Mouse (Mus musculus) myocyte (in vitro differentiated cells): ENCODE measurements at regions not wholly inside any gene's neighbourhood (a gene's known extent, or its start where the extent isn't known, plus 50 kb on each side); places are given as distances from the start of the nearest gene placed in this dataset.
A peak's percentile ranks its signal among the peaks of the same experiment; 100 is the strongest.

ENCODE experiments used
- E2F4 ChIP-seq: IDR thresholded peaks from one replicate; pipeline ENCODE4 v1.6.1; 2011; ENCODE audit warnings: mild to moderate bottlenecking, control low read depth, moderate library complexity; ENCODE audit not compliant: insufficient read depth
- MAX ChIP-seq: IDR thresholded peaks from one replicate; pipeline ENCODE4 v1.6.1; 2011; ENCODE audit warnings: low read depth, mild to moderate bottlenecking, control low read depth
- POLR2A ChIP-seq: IDR thresholded peaks from one replicate; pipeline ENCODE4 v1.6.1; 2011; ENCODE audit warnings: low read depth, mild to moderate bottlenecking, control low read depth, moderate library complexity; ENCODE audit not compliant: insufficient read length
- POLR2AphosphoS2 ChIP-seq: IDR thresholded peaks from one replicate; pipeline ENCODE4 v1.6.1; 2011; ENCODE audit warnings: low read depth, control low read depth; ENCODE audit not compliant: insufficient read length
- REST ChIP-seq: IDR thresholded peaks from one replicate; pipeline ENCODE4 v1.6.1; 2011; ENCODE audit warnings: mild to moderate bottlenecking, control low read depth, moderate library complexity; ENCODE audit not compliant: insufficient read depth, insufficient read length
- SRF ChIP-seq: IDR thresholded peaks from one replicate; pipeline ENCODE4 v1.6.1; 2011; ENCODE audit warnings: low read depth; ENCODE audit not compliant: control insufficient read depth, insufficient read length
- USF1 ChIP-seq: IDR thresholded peaks from one replicate; pipeline ENCODE4 v1.6.1; 2011; ENCODE audit warnings: low read depth, mild to moderate bottlenecking, control low read depth, moderate library complexity

DNA sequence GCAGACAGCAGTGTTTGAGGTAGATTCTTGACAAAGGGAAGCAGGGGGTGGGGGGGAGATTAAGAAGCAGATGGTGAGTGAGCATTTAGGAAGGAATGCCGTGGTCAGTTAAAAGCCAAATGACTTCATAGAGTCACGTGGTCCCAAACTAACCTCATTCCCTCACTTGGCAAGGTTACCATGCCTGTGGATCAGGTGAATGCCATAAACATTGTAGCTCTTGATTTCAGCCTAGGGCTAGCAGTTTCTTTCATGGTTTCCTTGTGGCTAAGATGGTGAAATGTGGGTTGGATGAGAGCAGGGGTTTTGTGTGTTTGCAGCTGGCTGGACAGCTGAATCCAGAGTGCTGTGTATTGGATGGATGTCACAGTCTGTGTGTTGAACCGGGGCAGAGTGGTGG is 95.3 kb downstream of the Nog start:
- TF ChIP-seq USF1: peak; percentile 95
- no peak for TF ChIP-seq POLR2A
- TF ChIP-seq SRF: no peak
- TF ChIP-seq REST: no peak
- TF ChIP-seq MAX: no peak
- TF ChIP-seq E2F4: no peak
- TF ChIP-seq POLR2AphosphoS2: no peak
